Mouse (Mus musculus): ENCODE results near the gene Fam102b. TPM values are rescaled to one million over a fixed set of nuclear protein-coding genes. Genes with fewer than 3 reads are reported as not detected.

Gene Fam102b
- total RNA-seq, 1 experiment, result 7.5 TPM

DNA sequence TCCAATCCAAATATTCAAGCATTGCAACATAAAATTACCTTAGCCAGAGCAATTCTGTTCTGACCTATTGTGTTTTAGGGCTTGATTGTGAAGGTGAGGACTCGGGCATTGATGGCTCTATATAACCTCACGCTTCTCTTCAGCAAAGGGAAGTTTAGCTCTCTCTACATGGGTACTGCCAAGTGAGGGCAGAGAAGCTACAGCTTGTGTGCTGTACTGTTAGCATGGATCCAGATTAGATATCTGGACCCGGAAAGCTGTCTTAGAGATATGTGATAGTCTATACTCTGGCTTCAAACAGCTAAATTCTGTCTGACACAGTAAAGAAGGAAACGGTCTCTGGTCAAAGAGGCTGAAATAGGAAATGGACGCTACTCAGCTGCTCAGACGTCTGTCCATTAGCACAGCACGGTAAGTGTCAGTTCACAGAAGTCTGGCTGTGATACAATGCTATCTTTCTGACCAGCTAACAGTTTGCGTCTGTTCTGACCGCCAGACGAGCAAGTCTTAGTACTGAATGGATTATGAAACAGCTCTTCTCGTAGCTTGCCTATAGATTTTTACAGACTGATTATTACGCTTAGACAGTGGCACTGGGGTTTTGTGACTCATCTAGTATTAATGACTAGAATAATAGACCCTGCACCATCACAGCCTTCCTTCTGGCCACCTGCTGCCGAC is 53.3 kb downstream of the Fam102b start:
- H3K4me1 ChIP-seq (ENCODE audit: control insufficient read depth in 2 of 2, insufficient read depth in 2 of 2, low read length in 2 of 2, poor library complexity in 1 of 2), result no peaks in the 10 kb centered on the region; a peak in 1 of 4 replicates
- H3K36me3 ChIP-seq (ENCODE audit: control insufficient read depth, insufficient read depth, low read length, poor library complexity, severe bottlenecking), result no peaks in the 10 kb centered on the region
- no peak for DNase-seq (ENCODE audit: low read depth, low spot score)
- in situ Hi-C loops (cut with MboI; ENCODE audit: low sequenced_read_pairs in 2 of 2, unreplicated experiment in 2 of 2), result no loop called here
- TF ChIP-seq ZC3H11A (IDR thresholded peaks at IDR 0.05; ENCODE audit: borderline replicate concordance, low read depth, low read length) (no peak), CHD2 (IDR thresholded peaks at IDR 0.05; ENCODE audit: low read depth, low read length) (no peak), MAFK (IDR thresholded peaks at IDR 0.05; ENCODE audit: insufficient read depth, low read depth, low read length) (no peak), HCFC1 (IDR thresholded peaks at IDR 0.05; ENCODE audit: borderline replicate concordance, insufficient read depth, low read length) (no peak), ZNF384 (IDR thresholded peaks at IDR 0.05; ENCODE audit: low read depth, low read length) (no peak)
- no peak overlapping the region for H3K9ac ChIP-seq (ENCODE audit: insufficient read depth, low read depth, low read length, poor library complexity, severe bottlenecking)
- no peaks in the 10 kb centered on the region for H3K9me3 ChIP-seq (ENCODE audit: control insufficient read depth, insufficient read depth, low read depth, low read length)
- no peak overlapping the region for H3K27ac ChIP-seq (ENCODE audit: insufficient read depth, low read depth, low read length, poor library complexity, severe bottlenecking)
- no peak overlapping the region for H3K4me3 ChIP-seq (ENCODE audit: insufficient read depth in 1 of 2, low read depth in 1 of 2, low read length in 2 of 2, poor library complexity in 1 of 2, severe bottlenecking in 1 of 2)

DNA sequence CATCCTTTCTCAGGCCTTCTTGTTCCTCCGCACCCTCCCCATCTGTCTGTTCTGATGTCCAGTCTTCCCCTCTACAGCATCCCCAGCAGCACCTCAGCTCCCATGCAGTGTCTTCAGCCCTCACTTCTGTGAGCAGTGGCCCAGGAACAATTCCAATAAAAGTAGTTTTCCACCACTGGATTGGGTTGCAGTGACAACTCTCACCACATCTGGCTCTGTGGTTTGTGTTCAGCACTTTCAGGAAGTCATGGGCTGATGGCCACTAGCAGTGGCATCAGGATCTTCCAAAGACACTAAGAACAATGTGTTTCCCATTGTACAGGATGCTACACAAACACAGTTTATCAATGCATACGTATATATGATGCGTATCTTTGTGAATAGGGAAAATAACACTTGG is 61.4 kb downstream of the Fam102b start:
- TF ChIP-seq MAFK (IDR thresholded peaks at IDR 0.05; ENCODE audit: insufficient read depth, low read depth, low read length) (no peak), ZNF384 (IDR thresholded peaks at IDR 0.05; ENCODE audit: low read depth, low read length) (no peak), ZC3H11A (IDR thresholded peaks at IDR 0.05; ENCODE audit: borderline replicate concordance, low read depth, low read length) (no peak), CHD2 (IDR thresholded peaks at IDR 0.05; ENCODE audit: low read depth, low read length) (no peak), HCFC1 (IDR thresholded peaks at IDR 0.05; ENCODE audit: borderline replicate concordance, insufficient read depth, low read length) (no peak)
- H3K36me3 ChIP-seq (ENCODE audit: control insufficient read depth, insufficient read depth, low read length, poor library complexity, severe bottlenecking), result no peaks in the 10 kb centered on the region

DNA sequence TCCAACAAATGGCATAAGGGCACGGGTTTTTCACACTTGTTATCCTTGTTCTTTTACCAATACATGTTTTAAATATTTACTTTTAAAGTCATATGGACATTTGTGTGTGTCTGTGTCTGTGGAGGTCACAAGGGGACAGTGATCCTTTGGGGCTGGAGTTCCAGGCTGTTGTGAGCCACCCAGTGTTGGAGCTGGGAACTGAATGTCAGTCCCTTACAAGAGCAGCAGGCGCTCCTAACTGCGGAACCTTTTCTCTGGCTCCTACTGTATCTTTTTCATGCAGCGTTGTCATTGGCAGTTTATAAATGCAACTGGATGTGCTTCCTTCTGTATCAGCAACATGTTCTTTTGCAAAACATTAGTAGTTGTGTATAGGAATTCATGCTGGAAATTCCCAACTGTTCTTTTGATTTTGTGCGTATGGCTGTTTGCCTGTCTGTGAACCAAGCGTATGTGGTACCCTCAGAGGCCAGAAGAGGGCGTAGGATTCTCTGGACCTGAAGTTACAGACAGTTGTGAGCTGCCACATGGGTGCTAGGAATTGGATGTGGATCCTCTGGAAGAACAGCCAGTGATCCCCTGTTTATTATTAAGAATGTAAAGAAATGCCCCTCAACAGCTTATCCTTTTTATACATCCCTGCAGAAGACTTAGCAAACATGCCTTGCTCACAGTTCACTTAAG is 62.9 kb downstream of the Fam102b start:
- H3K4me1 ChIP-seq (ENCODE audit: control insufficient read depth in 2 of 2, insufficient read depth in 2 of 2, low read length in 2 of 2, poor library complexity in 1 of 2), result peaks cover 0 to 3% of the 10 kb centered on the region in 2 experiments; a peak in 1 of 4 replicates
- TF ChIP-seq ZC3H11A (IDR thresholded peaks at IDR 0.05; ENCODE audit: borderline replicate concordance, low read depth, low read length), result 0 out of 2 replicates have a peak, but pooled peaks have one; percentile 9
- TF ChIP-seq HCFC1 (IDR thresholded peaks at IDR 0.05; ENCODE audit: borderline replicate concordance, insufficient read depth, low read length), result no peak
- no peak for TF ChIP-seq MAFK (IDR thresholded peaks at IDR 0.05; ENCODE audit: insufficient read depth, low read depth, low read length)
- no peak for TF ChIP-seq CHD2 (IDR thresholded peaks at IDR 0.05; ENCODE audit: low read depth, low read length)
- no peak for TF ChIP-seq ZNF384 (IDR thresholded peaks at IDR 0.05; ENCODE audit: low read depth, low read length)
- H3K9ac ChIP-seq (ENCODE audit: insufficient read depth, low read depth, low read length, poor library complexity, severe bottlenecking), result no peak overlapping the region
- no peaks in the 10 kb centered on the region for H3K36me3 ChIP-seq (ENCODE audit: control insufficient read depth, insufficient read depth, low read length, poor library complexity, severe bottlenecking)
- DNase-seq (ENCODE audit: low read depth, low spot score), result peak; percentile 69
- in situ Hi-C loops (cut with MboI; ENCODE audit: low sequenced_read_pairs in 2 of 2, unreplicated experiment in 2 of 2), result no loop called here
- no peak overlapping the region for H3K4me3 ChIP-seq (ENCODE audit: insufficient read depth in 1 of 2, low read depth in 1 of 2, low read length in 2 of 2, poor library complexity in 1 of 2, severe bottlenecking in 1 of 2)
- H3K9me3 ChIP-seq (ENCODE audit: control insufficient read depth, insufficient read depth, low read depth, low read length), result no peaks in the 10 kb centered on the region
- H3K27ac ChIP-seq (ENCODE audit: insufficient read depth, low read depth, low read length, poor library complexity, severe bottlenecking), result no peak overlapping the region

More for the DNA sequence above, 61.4 kb downstream of the Fam102b start:
- no peaks in the 10 kb centered on the region for H3K9me3 ChIP-seq (ENCODE audit: control insufficient read depth, insufficient read depth, low read depth, low read length)
- H3K4me3 ChIP-seq (ENCODE audit: insufficient read depth in 1 of 2, low read depth in 1 of 2, low read length in 2 of 2, poor library complexity in 1 of 2, severe bottlenecking in 1 of 2), result no peak overlapping the region
- H3K9ac ChIP-seq (ENCODE audit: insufficient read depth, low read depth, low read length, poor library complexity, severe bottlenecking), result no peak overlapping the region
- in situ Hi-C loops (cut with MboI; ENCODE audit: low sequenced_read_pairs in 2 of 2, unreplicated experiment in 2 of 2), result no loop called here
- H3K27ac ChIP-seq (ENCODE audit: insufficient read depth, low read depth, low read length, poor library complexity, severe bottlenecking), result no peak overlapping the region
- peaks cover 0 to 2% of the 10 kb centered on the region in 2 experiments; a peak in 1 of 4 replicates for H3K4me1 ChIP-seq (ENCODE audit: control insufficient read depth in 2 of 2, insufficient read depth in 2 of 2, low read length in 2 of 2, poor library complexity in 1 of 2)
- DNase-seq (ENCODE audit: low read depth, low spot score), result no peak

DNA sequence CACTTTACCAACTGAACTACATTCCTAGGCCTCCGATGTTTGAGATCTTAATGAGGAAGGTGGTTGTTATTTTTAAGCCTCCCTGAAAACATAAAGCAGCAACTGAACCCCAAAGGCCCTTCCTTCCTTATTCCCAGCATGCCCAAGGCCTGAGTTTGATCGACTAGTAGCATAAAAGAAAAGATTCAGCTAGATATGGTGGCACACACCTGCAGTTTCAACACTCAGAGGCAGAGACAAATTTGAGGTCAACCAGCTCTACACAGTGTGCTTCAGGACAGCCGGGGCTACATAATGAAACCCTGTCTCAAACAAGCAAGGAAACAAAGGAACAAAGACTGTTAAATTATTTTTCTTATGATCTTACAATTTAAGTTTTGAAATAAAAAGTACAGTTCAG is 63.6 kb downstream of the Fam102b start:
- H3K9ac ChIP-seq (ENCODE audit: insufficient read depth, low read depth, low read length, poor library complexity, severe bottlenecking), result no peak overlapping the region
- H3K27ac ChIP-seq (ENCODE audit: insufficient read depth, low read depth, low read length, poor library complexity, severe bottlenecking), result no peak overlapping the region
- no peak overlapping the region for H3K4me3 ChIP-seq (ENCODE audit: insufficient read depth in 1 of 2, low read depth in 1 of 2, low read length in 2 of 2, poor library complexity in 1 of 2, severe bottlenecking in 1 of 2)
- TF ChIP-seq ZNF384 (IDR thresholded peaks at IDR 0.05; ENCODE audit: low read depth, low read length) (no peak), ZC3H11A (IDR thresholded peaks at IDR 0.05; ENCODE audit: borderline replicate concordance, low read depth, low read length) (no peak), MAFK (IDR thresholded peaks at IDR 0.05; ENCODE audit: insufficient read depth, low read depth, low read length) (no peak), CHD2 (IDR thresholded peaks at IDR 0.05; ENCODE audit: low read depth, low read length) (no peak), HCFC1 (IDR thresholded peaks at IDR 0.05; ENCODE audit: borderline replicate concordance, insufficient read depth, low read length) (no peak)
- H3K36me3 ChIP-seq (ENCODE audit: control insufficient read depth, insufficient read depth, low read length, poor library complexity, severe bottlenecking), result no peaks in the 10 kb centered on the region
- DNase-seq (ENCODE audit: low read depth, low spot score), result no peak
- peaks cover 0 to 3% of the 10 kb centered on the region in 2 experiments; a peak in 1 of 4 replicates for H3K4me1 ChIP-seq (ENCODE audit: control insufficient read depth in 2 of 2, insufficient read depth in 2 of 2, low read length in 2 of 2, poor library complexity in 1 of 2)
- in situ Hi-C loops (cut with MboI; ENCODE audit: low sequenced_read_pairs in 2 of 2, unreplicated experiment in 2 of 2), result no loop called here
- H3K9me3 ChIP-seq (ENCODE audit: control insufficient read depth, insufficient read depth, low read depth, low read length), result no peaks in the 10 kb centered on the region

All from ES-E14 (cell line).